Mouse (Mus musculus): ENCODE measurements at regions not wholly inside any gene's neighbourhood (a gene's known extent, or its start where the extent isn't known, plus 50 kb on each side); places are given as distances from the start of the nearest gene placed in this dataset.

DNA sequence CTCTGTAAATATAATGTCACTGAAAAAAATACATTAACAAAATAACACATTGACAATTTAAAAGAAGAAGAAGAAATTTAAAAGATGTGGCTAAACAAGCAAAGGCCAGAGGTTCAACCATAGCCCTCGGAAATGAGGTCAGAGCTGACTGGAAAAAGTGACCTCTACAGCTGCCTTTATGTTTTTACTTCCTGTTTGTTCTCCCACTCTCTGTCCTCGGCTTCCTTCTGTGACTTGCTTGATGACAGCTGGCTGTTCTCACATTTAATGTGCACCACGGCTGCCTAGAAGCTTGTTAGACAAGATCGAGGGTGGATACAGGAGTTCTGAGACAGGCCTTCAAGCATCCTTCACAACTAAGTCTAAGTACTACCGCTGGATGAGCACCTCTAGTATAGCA lies 194.9 kb upstream of the Acvr2a start:
- no peak overlapping the region for H3K9ac ChIP-seq (ENCODE audit: insufficient read depth, low read depth, low read length, poor library complexity, severe bottlenecking)
- H3K27ac ChIP-seq (ENCODE audit: insufficient read depth, low read depth, low read length, poor library complexity, severe bottlenecking), result no peak overlapping the region
- no peaks in the 10 kb centered on the region for H3K4me1 ChIP-seq (ENCODE audit: control insufficient read depth in 2 of 2, insufficient read depth in 2 of 2, low read length in 2 of 2, poor library complexity in 1 of 2)
- in situ Hi-C loops (cut with MboI; ENCODE audit: low sequenced_read_pairs in 2 of 2, unreplicated experiment in 2 of 2), result no loop called here
- no peak overlapping the region for H3K4me3 ChIP-seq (ENCODE audit: insufficient read depth in 1 of 2, low read depth in 1 of 2, low read length in 2 of 2, poor library complexity in 1 of 2, severe bottlenecking in 1 of 2)
- no peaks in the 10 kb centered on the region for H3K9me3 ChIP-seq (ENCODE audit: control insufficient read depth, insufficient read depth, low read depth, low read length)
- TF ChIP-seq MAFK (IDR thresholded peaks at IDR 0.05; ENCODE audit: insufficient read depth, low read depth, low read length) (no peak), ZNF384 (IDR thresholded peaks at IDR 0.05; ENCODE audit: low read depth, low read length) (no peak), HCFC1 (IDR thresholded peaks at IDR 0.05; ENCODE audit: borderline replicate concordance, insufficient read depth, low read length) (no peak), ZC3H11A (IDR thresholded peaks at IDR 0.05; ENCODE audit: borderline replicate concordance, low read depth, low read length) (no peak), CHD2 (IDR thresholded peaks at IDR 0.05; ENCODE audit: low read depth, low read length) (no peak)
- no peak for DNase-seq (ENCODE audit: low read depth, low spot score)
- H3K36me3 ChIP-seq (ENCODE audit: control insufficient read depth, insufficient read depth, low read length, poor library complexity, severe bottlenecking), result no peaks in the 10 kb centered on the region

DNA sequence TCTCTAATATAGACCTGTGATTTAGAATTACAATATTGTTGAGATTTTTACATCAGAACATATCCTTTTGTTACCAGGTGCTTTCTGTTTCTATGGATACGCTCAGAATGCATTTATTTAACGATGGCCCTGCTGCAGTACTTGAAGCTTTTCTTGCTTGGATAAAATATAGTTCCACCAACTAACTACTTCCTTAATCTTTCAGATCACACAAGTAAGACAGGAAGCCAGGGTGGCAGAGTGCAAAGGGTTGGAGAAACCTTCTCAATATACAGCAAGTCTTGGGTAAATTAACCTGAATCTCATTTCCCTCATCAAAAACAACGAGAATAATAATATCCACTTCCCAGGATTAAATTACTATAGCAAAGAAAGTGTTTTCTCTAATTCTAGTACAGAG lies 193.1 kb upstream of the Acvr2a start:
- Histone ChIP-seq H3K4me1 (ENCODE audit: control insufficient read depth in 2 of 2, insufficient read depth in 2 of 2, low read length in 2 of 2, poor library complexity in 1 of 2) (no peaks in the 10 kb centered on the region), H3K9me3 (ENCODE audit: control insufficient read depth, insufficient read depth, low read depth, low read length) (no peaks in the 10 kb centered on the region), H3K9ac (ENCODE audit: insufficient read depth, low read depth, low read length, poor library complexity, severe bottlenecking) (no peak overlapping the region), H3K27ac (ENCODE audit: insufficient read depth, low read depth, low read length, poor library complexity, severe bottlenecking) (no peak overlapping the region), H3K4me3 (ENCODE audit: insufficient read depth in 1 of 2, low read depth in 1 of 2, low read length in 2 of 2, poor library complexity in 1 of 2, severe bottlenecking in 1 of 2) (no peak overlapping the region), H3K36me3 (ENCODE audit: control insufficient read depth, insufficient read depth, low read length, poor library complexity, severe bottlenecking) (no peaks in the 10 kb centered on the region)
- TF ChIP-seq MAFK (IDR thresholded peaks at IDR 0.05; ENCODE audit: insufficient read depth, low read depth, low read length), result no peak
- TF ChIP-seq HCFC1 (IDR thresholded peaks at IDR 0.05; ENCODE audit: borderline replicate concordance, insufficient read depth, low read length), result no peak
- no peak for TF ChIP-seq ZNF384 (IDR thresholded peaks at IDR 0.05; ENCODE audit: low read depth, low read length)
- no peak for TF ChIP-seq ZC3H11A (IDR thresholded peaks at IDR 0.05; ENCODE audit: borderline replicate concordance, low read depth, low read length)
- no peak for TF ChIP-seq CHD2 (IDR thresholded peaks at IDR 0.05; ENCODE audit: low read depth, low read length)
- in situ Hi-C loops (cut with MboI; ENCODE audit: low sequenced_read_pairs in 2 of 2, unreplicated experiment in 2 of 2), result no loop called here
- no peak for DNase-seq (ENCODE audit: low read depth, low spot score)

DNA sequence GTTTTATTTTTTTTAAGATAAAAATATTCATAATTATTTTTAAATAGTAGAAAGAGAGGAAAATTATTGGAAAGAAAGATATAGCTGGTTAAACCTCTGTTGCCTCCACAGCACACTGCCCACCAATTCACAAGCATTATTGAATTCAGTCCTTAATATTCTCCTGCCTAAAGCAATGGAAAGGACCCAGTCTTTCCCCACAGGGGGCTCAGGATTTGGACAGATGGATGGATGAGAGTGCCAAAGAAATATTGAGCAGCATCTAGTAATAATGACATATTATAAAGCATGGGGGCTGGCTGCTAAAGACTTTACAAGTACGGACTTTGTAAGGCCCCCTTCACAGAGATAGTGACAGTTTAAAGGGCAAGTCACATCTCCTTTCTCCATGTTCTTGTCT lies 191.6 kb upstream of the Acvr2a start:
- in situ Hi-C loops (cut with MboI; ENCODE audit: low sequenced_read_pairs in 2 of 2, unreplicated experiment in 2 of 2), result no loop called here
- TF ChIP-seq CHD2 (IDR thresholded peaks at IDR 0.05; ENCODE audit: low read depth, low read length) (no peak), HCFC1 (IDR thresholded peaks at IDR 0.05; ENCODE audit: borderline replicate concordance, insufficient read depth, low read length) (no peak), ZNF384 (IDR thresholded peaks at IDR 0.05; ENCODE audit: low read depth, low read length) (no peak), ZC3H11A (IDR thresholded peaks at IDR 0.05; ENCODE audit: borderline replicate concordance, low read depth, low read length) (no peak), MAFK (IDR thresholded peaks at IDR 0.05; ENCODE audit: insufficient read depth, low read depth, low read length) (no peak)
- H3K36me3 ChIP-seq (ENCODE audit: control insufficient read depth, insufficient read depth, low read length, poor library complexity, severe bottlenecking), result no peaks in the 10 kb centered on the region
- no peak overlapping the region for H3K4me3 ChIP-seq (ENCODE audit: insufficient read depth in 1 of 2, low read depth in 1 of 2, low read length in 2 of 2, poor library complexity in 1 of 2, severe bottlenecking in 1 of 2)
- no peaks in the 10 kb centered on the region for H3K9me3 ChIP-seq (ENCODE audit: control insufficient read depth, insufficient read depth, low read depth, low read length)
- DNase-seq (ENCODE audit: low read depth, low spot score), result no peak
- no peaks in the 10 kb centered on the region for H3K4me1 ChIP-seq (ENCODE audit: control insufficient read depth in 2 of 2, insufficient read depth in 2 of 2, low read length in 2 of 2, poor library complexity in 1 of 2)
- no peak overlapping the region for H3K27ac ChIP-seq (ENCODE audit: insufficient read depth, low read depth, low read length, poor library complexity, severe bottlenecking)
- no peak overlapping the region for H3K9ac ChIP-seq (ENCODE audit: insufficient read depth, low read depth, low read length, poor library complexity, severe bottlenecking)

DNA sequence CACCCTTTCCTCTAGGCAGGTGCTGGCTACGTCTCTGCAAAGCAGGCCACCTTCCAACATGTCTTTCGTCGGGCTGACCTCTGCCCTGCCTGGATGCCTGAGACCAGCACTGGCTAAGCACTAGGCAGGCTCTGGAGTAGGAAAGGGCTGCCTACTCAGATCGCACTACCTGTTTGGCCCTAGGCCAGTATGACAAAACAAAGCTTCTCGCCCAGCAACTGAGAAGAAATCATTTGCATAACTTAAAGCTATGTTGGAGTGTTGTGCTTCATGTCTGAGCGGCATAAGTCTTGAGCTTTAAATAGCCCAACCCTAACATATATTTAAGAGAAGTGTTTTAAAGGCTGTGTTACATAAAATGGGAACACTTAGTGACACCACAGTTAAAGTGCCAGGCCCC lies 189.9 kb upstream of the Acvr2a start:
- Histone ChIP-seq H3K4me3 (ENCODE audit: insufficient read depth in 1 of 2, low read depth in 1 of 2, low read length in 2 of 2, poor library complexity in 1 of 2, severe bottlenecking in 1 of 2) (no peak overlapping the region), H3K9me3 (ENCODE audit: control insufficient read depth, insufficient read depth, low read depth, low read length) (no peaks in the 10 kb centered on the region), H3K27ac (ENCODE audit: insufficient read depth, low read depth, low read length, poor library complexity, severe bottlenecking) (no peak overlapping the region), H3K4me1 (ENCODE audit: control insufficient read depth in 2 of 2, insufficient read depth in 2 of 2, low read length in 2 of 2, poor library complexity in 1 of 2) (no peaks in the 10 kb centered on the region), H3K9ac (ENCODE audit: insufficient read depth, low read depth, low read length, poor library complexity, severe bottlenecking) (no peak overlapping the region), H3K36me3 (ENCODE audit: control insufficient read depth, insufficient read depth, low read length, poor library complexity, severe bottlenecking) (no peaks in the 10 kb centered on the region)
- TF ChIP-seq CHD2 (IDR thresholded peaks at IDR 0.05; ENCODE audit: low read depth, low read length), result no peak
- no peak for TF ChIP-seq HCFC1 (IDR thresholded peaks at IDR 0.05; ENCODE audit: borderline replicate concordance, insufficient read depth, low read length)
- no peak for TF ChIP-seq ZNF384 (IDR thresholded peaks at IDR 0.05; ENCODE audit: low read depth, low read length)
- TF ChIP-seq MAFK (IDR thresholded peaks at IDR 0.05; ENCODE audit: insufficient read depth, low read depth, low read length), result no peak
- no peak for TF ChIP-seq ZC3H11A (IDR thresholded peaks at IDR 0.05; ENCODE audit: borderline replicate concordance, low read depth, low read length)
- DNase-seq (ENCODE audit: low read depth, low spot score), result no peak
- in situ Hi-C loops (cut with MboI; ENCODE audit: low sequenced_read_pairs in 2 of 2, unreplicated experiment in 2 of 2), result no loop called here

DNA sequence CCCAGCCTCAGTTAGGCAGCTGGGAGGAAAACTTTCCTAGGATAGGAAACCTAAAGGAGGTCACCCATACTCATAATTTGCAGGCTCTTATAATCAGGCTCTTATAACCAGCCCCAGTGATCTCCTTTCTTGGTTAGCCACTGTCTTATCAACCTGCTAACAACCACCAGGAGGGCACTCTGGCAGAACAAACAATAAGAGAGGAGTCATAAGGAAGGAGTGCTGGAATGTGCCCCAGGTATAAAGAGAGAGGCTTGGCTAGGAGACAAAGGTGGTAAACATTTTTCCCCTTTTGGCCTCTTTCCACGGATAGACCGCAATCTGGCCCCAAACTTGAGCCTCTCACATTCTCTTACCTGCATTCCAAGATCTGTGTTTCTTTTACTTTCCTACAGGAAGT lies 189.4 kb upstream of the Acvr2a start:
- no peak overlapping the region for H3K27ac ChIP-seq (ENCODE audit: insufficient read depth, low read depth, low read length, poor library complexity, severe bottlenecking)
- H3K4me1 ChIP-seq (ENCODE audit: control insufficient read depth in 2 of 2, insufficient read depth in 2 of 2, low read length in 2 of 2, poor library complexity in 1 of 2), result no peaks in the 10 kb centered on the region
- H3K4me3 ChIP-seq (ENCODE audit: insufficient read depth in 1 of 2, low read depth in 1 of 2, low read length in 2 of 2, poor library complexity in 1 of 2, severe bottlenecking in 1 of 2), result no peak overlapping the region
- no peak for TF ChIP-seq HCFC1 (IDR thresholded peaks at IDR 0.05; ENCODE audit: borderline replicate concordance, insufficient read depth, low read length)
- TF ChIP-seq MAFK (IDR thresholded peaks at IDR 0.05; ENCODE audit: insufficient read depth, low read depth, low read length), result no peak
- no peak overlapping the region for H3K9ac ChIP-seq (ENCODE audit: insufficient read depth, low read depth, low read length, poor library complexity, severe bottlenecking)
- no peaks in the 10 kb centered on the region for H3K9me3 ChIP-seq (ENCODE audit: control insufficient read depth, insufficient read depth, low read depth, low read length)
- in situ Hi-C loops (cut with MboI; ENCODE audit: low sequenced_read_pairs in 2 of 2, unreplicated experiment in 2 of 2), result no loop called here
- no peak for DNase-seq (ENCODE audit: low read depth, low spot score)
- H3K36me3 ChIP-seq (ENCODE audit: control insufficient read depth, insufficient read depth, low read length, poor library complexity, severe bottlenecking), result no peaks in the 10 kb centered on the region
